Mouse (Mus musculus) cortical plate, adult 2 months (tissue): Measurements from ENCODE around the gene Cd2bp2. TPM values are rescaled to one million over a fixed set of nuclear protein-coding genes. Genes with fewer than 3 reads are reported as not detected.

ENCODE experiments used
- H3K27ac ChIP-seq: fragments of 200-500 bp; 2 replicates; pipeline ENCODE4 v1.5.1; 2012; ENCODE audit warnings: low read length, control low read depth, inconsistent platforms; ENCODE audit not compliant: insufficient read depth
- H3K4me1 ChIP-seq: fragments of 200-500 bp; 2 replicates; pipeline ENCODE4 v1.6.1; 2011; ENCODE audit warnings: low read length; ENCODE audit not compliant: control insufficient read depth, insufficient read depth
- H3K4me3 ChIP-seq: fragments of 200-500 bp; 2 replicates; pipeline ENCODE4 v1.5.1; 2011; ENCODE audit warnings: mild to moderate bottlenecking, low read length, control low read depth; ENCODE audit not compliant: insufficient read depth
- CTCF ChIP-seq: fragments of 200-500 bp; IDR thresholded peaks from 2 replicates; pipeline ENCODE4 v1.5.1; 2011; ENCODE audit warnings: mild to moderate bottlenecking, control low read depth, low read length; ENCODE audit not compliant: insufficient read depth; ENCODE audit errors: extremely low read depth
- POLR2A ChIP-seq: fragments of 200-500 bp; IDR thresholded peaks from 2 replicates; pipeline ENCODE4 v1.6.1; 2011; ENCODE audit warnings: mild to moderate bottlenecking, low read length, control low read depth; ENCODE audit not compliant: insufficient read depth; ENCODE audit errors: extremely low read depth
- polyA plus RNA-seq: library from polyadenylated mRNA; depleted of rRNA; stranded (reverse); fragments of >200 nt; gene quantifications from 2 replicates; pipeline ENCODE4 v1.2.3, GENCODE M21; 2012

Cd2bp2 gene
- polyA plus RNA-seq, 1 experiment = 85.0 TPM

- 0 out of 2 replicates have a peak, but pooled peaks cover 2% of the 10 kb centered on the region for H3K4me1 ChIP-seq
- TF ChIP-seq CTCF = no peak
- no peak for TF ChIP-seq POLR2A
- no peak overlapping the region for H3K4me3 ChIP-seq
Measured at GRCm38 (mm10) chr7:127217901-127218642, 22.2 kb upstream of the Cd2bp2 start.

DNA sequence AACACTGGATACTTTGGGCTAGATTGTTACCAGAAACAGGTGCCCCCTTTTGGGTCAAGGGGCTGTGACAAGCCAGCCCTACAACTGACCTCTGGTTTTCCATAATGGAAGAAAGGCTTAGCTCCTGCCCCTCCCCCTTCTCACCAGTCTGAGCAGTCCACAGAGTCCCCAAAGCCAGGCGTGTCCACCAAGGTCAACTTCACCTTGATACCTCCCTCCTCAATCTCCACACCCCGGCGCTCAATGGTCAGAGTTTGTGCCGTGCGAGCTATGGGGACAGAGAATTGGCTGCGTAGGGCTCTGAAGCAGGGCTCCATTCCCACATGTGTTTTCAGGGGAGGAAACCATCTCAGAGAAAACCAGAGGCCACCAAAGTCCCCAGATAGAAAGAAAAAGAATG, 21.6 kb upstream of the Cd2bp2 start:
- H3K4me1 ChIP-seq = 0 out of 2 replicates have a peak, but pooled peaks cover 2% of the 10 kb centered on the region
- H3K4me3 ChIP-seq = no peak overlapping the region
- H3K27ac ChIP-seq = no peak overlapping the region
- TF ChIP-seq CTCF = no peak
- TF ChIP-seq POLR2A = no peak

More at GRCm38 (mm10) chr7:127217901-127218642, 22.2 kb upstream of the Cd2bp2 start:
- no peak overlapping the region for H3K27ac ChIP-seq

DNA sequence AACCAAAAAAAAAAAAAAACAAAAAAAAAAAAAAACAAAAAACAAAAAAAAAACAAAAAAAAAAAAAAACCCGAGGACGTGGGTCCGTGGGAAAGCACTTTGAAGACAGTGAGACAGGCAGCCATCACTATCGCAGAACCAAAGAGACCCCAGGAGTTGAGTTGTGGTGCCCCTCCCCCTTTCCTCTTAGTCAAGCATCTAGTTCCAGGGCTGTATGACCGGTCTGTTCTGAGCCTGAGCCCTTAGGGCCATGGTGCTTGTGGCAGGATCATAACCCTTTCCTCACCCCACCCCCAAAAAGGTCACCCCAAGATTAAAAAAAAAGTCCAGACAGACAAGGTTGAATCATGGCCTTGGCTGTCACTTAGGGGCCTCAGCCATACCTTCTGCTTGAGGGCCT, 20.5 kb upstream of the Cd2bp2 start:
- TF ChIP-seq CTCF (no peak), POLR2A (no peak)

GRCm38 (mm10) chr7:127214981-127215871, 19.4 kb upstream of the Cd2bp2 start:
- H3K4me1 ChIP-seq = 0 out of 2 replicates have a peak, but pooled peaks cover 2% of the 10 kb centered on the region
- TF ChIP-seq CTCF (peak; percentile 89), POLR2A (no peak)
- peak overlapping the region; percentile 15; the same call in 1 of the 2 replicates for H3K4me3 ChIP-seq
- no peak overlapping the region for H3K27ac ChIP-seq

More for the DNA sequence above, 20.5 kb upstream of the Cd2bp2 start:
- no peak overlapping the region for H3K4me3 ChIP-seq
- H3K27ac ChIP-seq = no peak overlapping the region
- 0 out of 2 replicates have a peak, but pooled peaks cover 2% of the 10 kb centered on the region for H3K4me1 ChIP-seq

GRCm38 (mm10) chr7:127214521-127214920, 18.7 kb upstream of the Cd2bp2 start:
- no peak for TF ChIP-seq CTCF
- Histone ChIP-seq H3K4me1 (0 out of 2 replicates have a peak, but pooled peaks cover 2% of the 10 kb centered on the region), H3K4me3 (peak overlapping the region; percentile 15; the same call in 1 of the 2 replicates), H3K27ac (no peak overlapping the region)

DNA sequence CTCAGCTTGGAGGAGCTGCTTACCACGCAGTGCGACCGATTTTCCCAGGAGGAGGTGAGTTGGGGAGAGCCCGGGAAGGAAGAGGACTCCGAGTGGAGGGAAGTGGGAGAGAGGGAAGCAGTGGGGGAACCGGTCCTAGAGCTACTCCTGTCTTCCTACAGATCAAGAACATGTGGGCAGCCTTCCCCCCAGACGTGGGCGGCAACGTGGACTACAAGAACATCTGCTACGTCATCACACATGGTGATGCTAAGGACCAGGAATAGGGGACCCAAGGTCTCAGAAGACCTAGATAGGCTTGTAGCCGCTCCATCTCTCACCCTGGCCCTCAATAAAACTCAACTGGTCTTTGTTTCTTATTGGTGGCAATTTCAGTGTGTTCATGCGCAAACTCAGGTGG, 18.1 kb upstream of the Cd2bp2 start:
- no peak overlapping the region for H3K4me3 ChIP-seq
- TF ChIP-seq POLR2A = no peak
- TF ChIP-seq CTCF = no peak
- H3K4me1 ChIP-seq = 0 out of 2 replicates have a peak, but pooled peaks cover 2% of the 10 kb centered on the region
- H3K27ac ChIP-seq = no peak overlapping the region

- H3K4me1 ChIP-seq = 0 out of 2 replicates have a peak, but pooled peaks cover 2% of the 10 kb centered on the region
- no peak overlapping the region for H3K27ac ChIP-seq
- H3K4me3 ChIP-seq = no peak overlapping the region
- TF ChIP-seq POLR2A = no peak
- peak; percentile 72 for TF ChIP-seq CTCF
Measured at GRCm38 (mm10) chr7:127213485-127213884, 17.6 kb upstream of the Cd2bp2 start.

- TF ChIP-seq POLR2A (no peak), CTCF (no peak)
- no peak overlapping the region for H3K27ac ChIP-seq
- 0 out of 2 replicates have a peak, but pooled peaks cover 2% of the 10 kb centered on the region for H3K4me1 ChIP-seq
- no peak overlapping the region for H3K4me3 ChIP-seq
Measured at GRCm38 (mm10) chr7:127212432-127213250, 16.8 kb upstream of the Cd2bp2 start.
